Mouse (Mus musculus) ES-E14 (cell line): ENCODE measurements around the gene Mapk3.

Experiments used
- CHD2 ChIP-seq: IDR thresholded peaks from 2 replicates; pipeline ENCODE4 v1.6.1; 2014; ENCODE audit warnings: mild to moderate bottlenecking, low read depth, low read length, inconsistent platforms
- HCFC1 ChIP-seq: IDR thresholded peaks from 2 replicates; pipeline ENCODE4 v1.6.1; 2012; ENCODE audit warnings: low read length, inconsistent platforms, borderline replicate concordance; ENCODE audit not compliant: insufficient read depth
- MAFK ChIP-seq: IDR thresholded peaks from 2 replicates; pipeline ENCODE4 v1.6.1; 2014; ENCODE audit warnings: mild to moderate bottlenecking, low read depth, low read length, inconsistent platforms; ENCODE audit not compliant: insufficient read depth
- ZNF384 ChIP-seq: IDR thresholded peaks from 2 replicates; pipeline ENCODE4 v1.6.1; 2012; ENCODE audit warnings: low read depth, low read length, inconsistent platforms

- no peak for TF ChIP-seq ZNF384
- TF ChIP-seq CHD2 = no peak
- no peak for TF ChIP-seq HCFC1
- TF ChIP-seq MAFK = no peak
These were observed 18.7 kb downstream of the Mapk3 start for GRCm38 (mm10) chr7:126778147-126778546.
